Mouse (Mus musculus): ENCODE measurements around the gene Acp7.

The Acp7 gene

DNA sequence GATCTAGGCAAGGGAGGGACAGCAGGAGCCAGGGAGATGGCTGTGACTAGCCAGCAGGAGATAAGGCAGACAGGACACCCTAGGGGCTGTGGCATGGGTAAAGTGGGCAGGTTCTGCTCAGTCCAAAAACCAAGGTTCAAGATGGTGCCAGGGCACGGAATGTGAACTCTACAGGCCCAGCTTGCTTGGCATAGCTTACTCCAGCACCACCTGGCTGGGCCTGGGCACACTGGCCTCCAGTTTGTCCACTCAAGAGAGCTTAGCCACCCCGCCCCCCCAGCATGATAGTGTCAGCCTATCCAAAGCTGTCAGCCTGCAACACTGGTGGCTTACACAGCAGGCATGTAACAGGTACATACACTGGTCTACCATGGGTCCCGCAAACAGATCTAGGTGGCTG lies 57.9 kb downstream of the Acp7 start:
- no peak for DNase-seq

DNA sequence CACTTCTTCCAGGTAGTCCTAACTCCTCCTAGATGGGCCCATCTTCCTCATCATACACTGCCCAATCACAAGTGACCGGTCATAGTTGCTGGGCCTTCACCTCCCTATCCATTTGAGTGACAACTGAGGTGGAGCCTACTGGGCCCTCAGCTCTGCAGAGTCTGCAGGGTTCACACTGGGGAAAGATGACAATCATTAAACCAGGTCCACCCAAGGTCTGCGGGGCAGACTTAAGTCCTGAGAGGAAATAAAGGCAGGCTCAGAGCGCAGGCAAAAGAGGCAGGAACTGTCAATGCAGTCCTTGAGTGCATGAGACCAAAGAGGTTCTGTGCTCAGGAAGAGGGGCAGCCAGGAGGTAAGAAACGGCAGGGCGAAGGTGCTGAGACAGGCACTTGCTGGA lies 58.4 kb downstream of the Acp7 start:
- no peak for DNase-seq

DNA sequence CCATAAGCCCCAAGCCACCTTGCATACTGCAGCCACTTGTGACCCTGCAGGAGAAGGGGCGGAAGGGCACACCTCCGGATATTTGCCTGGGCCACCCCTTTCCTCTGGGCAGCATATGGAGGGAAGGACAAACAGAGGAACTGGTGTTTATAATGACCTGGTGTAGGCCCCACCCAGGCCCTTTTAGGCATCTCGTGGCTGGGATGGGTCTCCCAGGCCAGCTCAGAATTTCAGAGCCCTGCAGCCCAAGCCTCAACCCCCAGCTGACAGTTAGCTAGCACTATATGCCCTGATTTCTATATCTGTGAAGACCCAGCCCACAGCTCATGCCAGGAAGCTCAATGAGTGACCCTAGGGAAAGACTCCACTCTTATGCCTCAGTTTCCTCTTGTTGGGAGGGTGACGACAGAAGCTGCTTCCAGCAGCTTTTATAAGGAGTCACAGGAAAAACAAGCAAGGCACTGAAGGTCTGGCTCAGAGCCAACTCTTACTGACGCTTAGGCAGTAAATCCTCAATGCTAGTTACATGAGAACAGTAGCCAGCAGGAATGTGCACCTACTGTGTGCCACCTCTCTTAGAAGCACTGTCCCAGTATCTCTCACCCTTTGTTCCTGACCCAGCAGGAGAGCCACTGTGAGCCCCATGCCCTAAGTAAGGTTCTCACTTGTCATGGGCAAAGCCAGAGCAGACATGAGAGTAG lies 60.0 kb downstream of the Acp7 start:
- no peak for DNase-seq

DNA sequence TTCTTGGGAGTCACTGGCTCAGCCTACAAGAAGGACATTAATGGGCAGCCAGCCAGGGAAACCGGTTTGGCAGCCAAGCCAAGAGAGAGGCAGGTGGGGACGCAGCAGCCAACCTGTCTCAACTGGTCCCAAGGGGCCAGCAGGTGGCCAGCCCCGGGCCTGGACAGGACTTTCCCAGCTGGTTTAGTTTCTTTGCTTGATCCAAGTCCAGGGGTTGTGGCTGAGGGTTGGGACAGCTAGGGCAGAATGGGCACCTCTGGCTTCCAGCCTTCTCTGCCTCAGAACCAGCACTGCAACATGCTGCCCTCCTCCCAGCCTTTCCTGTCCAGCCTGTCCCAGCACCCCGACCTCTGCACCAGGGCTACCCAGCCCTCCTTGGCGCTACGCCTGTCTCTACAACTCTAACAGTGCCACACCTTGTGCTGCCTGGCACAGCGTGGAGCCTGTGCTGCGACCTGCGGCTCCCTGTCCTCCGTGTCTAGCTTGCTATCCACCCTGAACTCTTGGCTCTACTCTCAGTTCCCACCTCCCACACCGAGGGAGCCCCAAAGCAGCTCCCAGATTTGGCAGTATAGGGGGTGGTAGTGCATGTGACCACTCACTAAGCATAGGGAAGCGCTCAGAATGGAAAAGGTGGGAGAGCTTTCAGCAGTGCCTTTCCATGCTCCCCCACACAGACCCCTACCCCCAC lies 60.7 kb downstream of the Acp7 start:
- peak; percentile 67 to 71 for DNase-seq

DNA sequence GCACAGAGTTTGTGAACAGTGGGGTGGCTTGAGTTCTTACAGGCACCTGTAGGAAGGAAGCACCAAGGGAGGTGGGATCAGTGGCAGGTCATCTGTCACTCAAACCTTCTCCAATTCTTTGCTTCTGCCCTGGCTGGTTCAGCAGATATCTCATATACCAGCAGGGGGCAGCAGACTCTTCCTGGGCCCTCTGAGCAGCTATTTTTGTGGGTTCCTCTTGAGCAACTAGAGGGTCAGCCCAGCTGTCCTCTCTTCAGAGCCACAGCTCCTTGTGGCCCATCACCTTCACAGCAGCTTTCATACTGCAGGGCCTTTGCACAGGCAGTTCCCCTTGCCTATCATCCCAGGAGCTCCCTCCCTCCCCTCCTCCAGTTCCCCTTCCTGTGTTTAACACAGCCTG lies 62.9 kb downstream of the Acp7 start:
- DNase-seq: peak; percentile 65 to 72

DNA sequence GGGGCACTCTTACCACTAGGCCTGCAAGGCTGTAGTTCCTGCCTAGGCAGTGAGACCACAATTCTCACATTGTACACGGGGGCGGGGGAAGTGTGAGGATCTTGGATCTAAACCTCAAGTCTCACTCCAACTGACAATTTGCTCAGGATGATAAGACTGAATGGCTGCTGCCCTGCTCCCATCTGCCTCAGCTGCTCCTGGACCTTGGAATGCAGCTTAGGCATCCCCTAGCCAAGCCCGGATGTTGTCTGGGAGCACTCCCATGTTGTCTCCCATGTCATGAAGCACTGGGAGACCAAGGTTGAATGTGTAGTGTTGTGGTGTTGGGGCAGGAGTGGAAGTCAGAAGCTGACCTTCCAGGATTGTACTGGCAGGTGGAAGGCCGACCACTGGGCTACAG lies 63.6 kb downstream of the Acp7 start:
- DNase-seq: no peak

DNA sequence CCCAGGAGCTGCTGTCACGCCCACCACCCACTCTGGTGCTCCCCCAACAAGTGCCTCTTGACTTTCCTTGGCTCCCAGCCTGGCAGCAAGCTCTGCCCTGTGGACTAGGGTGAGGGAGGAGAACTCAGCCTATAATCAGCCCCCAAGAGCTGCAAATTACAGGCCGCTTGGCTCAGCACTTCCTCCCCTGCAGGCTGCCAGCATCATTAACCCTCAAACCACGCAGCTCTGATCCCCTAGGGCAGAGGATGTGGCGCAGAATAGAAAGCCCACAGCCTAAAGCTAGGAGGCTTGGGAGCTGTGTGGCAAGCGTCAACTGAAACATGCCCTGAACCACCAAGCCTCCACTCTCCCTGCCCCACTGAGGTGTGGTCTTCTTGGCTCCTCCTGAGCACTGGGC lies 65.7 kb downstream of the Acp7 start:
- DNase-seq: no peak

DNA sequence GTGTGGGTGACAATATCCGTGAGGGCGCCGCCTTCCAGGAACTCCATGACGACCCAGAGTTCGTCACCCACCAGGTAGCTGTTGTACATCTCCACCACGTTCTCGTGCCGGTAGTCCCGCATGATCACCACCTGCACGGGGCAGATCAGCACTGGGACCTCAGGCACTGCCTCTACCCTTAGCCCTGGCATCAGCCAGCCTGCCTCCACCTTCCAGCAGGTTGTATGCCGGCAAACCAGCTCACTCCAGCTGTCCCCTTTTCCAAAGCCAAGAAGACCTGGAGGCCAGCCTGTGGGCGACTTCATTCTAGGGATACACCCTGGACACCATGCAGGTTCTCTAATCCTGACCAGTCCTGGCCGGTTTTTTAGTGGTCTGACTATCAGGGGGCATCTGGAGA lies 68.2 kb downstream of the Acp7 start:
- peak; percentile 41 to 48 for DNase-seq

DNA sequence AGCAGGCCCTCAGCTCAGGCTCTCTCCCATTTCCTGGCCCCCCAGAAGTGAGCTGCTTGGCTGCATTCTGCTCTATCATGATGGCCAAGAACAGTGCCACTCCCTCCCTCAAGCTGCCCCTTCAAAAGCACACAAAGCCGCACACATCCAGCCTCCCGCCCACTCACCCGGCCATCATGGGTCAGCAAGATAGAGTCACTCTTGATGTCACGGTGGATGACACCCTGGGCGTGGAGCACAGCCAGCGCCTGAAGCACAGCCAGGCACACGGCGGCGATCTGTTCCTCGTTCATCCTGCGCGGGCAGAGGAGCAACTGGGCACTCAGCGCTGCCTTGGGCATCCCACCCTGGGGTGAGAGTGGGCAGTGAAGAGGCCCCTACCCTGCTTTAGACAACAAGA lies 68.8 kb downstream of the Acp7 start:
- DNase-seq: peak; percentile 63 to 68

DNA sequence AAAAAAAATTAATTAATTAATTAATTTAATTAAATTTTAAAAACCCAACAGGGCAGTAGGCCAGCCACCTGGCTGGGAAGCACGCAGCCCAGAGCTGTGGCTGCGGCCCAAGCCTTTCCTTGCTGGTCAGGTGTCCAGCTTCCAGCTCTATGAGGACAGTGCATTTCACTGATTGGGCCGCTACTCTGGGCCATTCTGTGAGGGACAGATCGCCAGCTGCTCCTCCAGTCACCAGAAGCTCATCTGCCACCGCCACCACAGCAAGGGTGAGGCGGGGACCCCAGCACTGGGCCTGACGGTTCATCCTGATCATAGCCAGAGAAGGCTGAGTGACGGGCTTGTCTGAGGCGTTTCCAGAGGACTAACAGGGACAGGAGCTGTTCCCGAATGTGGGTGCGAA lies 69.2 kb downstream of the Acp7 start:
- peak; percentile 35 to 53 for DNase-seq

DNA sequence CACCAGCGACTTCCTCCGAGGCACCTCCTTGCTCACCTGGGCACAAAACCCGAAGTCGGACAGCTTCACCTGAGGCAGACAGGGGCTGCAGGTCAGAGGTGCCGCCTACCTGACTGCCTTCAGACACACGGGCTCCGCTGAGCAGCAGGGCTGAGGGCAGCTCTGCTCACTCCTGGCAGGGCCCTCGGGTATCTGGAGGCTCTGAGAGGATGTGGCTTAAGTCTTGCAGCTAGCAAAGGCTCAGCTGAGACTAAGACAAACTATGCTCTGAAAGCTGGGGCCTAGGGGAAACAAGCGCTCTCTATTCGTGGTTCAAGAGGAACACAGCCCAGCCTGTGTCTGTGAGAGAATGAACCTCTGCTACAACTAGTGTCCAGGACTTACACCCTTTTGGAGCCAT lies 70.3 kb downstream of the Acp7 start:
- no peak for DNase-seq

DNA sequence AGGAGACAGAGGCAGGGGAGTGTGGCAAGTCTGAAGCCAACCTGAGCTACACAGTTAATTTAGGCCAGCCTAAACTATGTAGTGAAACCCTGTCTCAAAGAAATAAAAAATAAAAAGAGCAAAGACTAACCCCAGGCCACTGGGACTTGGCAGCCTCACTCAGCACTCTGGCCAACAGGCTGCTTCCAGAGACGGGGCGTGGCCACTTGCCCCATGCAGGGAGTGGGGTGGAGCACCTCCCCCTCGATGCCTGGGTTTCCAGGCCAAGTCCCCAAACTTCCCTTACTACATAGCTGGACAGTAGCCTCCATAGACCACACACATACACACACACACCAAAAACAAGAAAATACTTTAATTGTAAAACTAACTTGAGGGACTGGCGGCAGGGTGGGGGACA lies 72.6 kb downstream of the Acp7 start:
- DNase-seq: peak; percentile 39 to 40

DNA sequence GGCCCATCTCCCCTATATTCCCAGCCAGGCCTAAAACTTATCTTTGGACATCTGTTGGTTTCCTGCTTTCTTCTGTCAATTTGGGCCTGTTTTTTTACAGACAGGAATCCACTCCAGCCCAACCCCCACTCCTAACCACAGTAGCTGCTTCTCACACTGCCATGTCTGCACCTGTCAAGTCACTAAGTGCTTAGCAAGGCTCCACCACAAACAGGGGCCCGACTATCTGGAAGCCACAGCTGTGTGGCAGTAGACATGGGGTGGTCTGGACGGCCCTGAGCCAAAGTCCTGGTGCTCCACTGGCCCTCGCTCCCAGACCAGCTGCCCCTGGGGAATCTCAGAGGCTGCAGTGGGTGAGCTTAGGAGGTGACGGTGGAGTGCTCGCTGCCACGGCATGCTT lies 73.4 kb downstream of the Acp7 start:
- no peak for DNase-seq
